Mouse (Mus musculus): ENCODE measurements around the gene Cachd1.

Cachd1 gene

DNA sequence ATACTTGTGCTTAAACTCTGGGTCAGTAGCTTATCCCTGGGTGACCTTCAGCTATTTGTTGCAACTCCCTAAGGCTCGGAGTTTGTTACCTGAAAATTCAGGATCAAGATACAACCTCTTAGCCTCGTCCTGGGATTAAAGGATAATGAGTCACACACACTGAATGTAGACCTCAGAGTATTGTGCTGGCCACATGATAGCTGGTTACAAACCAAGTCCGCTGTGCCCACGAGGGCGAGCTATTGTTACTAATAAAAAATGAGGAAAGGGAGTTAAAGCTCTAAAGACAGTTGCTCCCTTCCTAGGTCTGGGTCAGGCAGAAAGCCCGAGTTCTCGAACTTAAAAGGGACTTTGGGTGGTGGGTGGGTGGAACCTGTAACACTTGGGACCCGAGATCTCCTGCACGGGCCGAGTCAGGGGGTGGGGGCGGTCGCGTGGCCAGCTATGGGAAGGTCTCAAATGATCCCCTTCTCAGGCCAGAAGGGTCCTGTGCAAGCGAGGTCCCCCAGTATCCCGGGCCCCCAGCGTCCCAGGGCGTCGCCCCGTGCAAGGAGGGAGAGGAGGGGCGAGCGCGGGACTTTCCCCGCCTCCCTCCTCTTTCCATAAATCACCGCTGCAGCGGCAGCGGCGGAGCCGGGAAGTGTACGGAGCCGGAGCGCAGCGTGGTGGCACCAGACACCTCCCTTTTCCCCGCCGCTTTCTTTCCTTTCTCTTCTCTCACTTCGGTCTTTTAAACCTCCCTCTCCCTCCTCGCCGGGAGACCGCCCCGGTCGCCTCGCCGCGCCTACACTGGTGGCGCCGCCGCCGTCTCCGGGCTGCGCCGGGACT lies at the start of gene Cachd1:
Gene Cachd1 (plus strand): TSS at position 633 of the 828 bp plus-strand sequence.
- peak; percentile 20 for DNase-seq (ENCODE audit: low spot score)

DNA sequence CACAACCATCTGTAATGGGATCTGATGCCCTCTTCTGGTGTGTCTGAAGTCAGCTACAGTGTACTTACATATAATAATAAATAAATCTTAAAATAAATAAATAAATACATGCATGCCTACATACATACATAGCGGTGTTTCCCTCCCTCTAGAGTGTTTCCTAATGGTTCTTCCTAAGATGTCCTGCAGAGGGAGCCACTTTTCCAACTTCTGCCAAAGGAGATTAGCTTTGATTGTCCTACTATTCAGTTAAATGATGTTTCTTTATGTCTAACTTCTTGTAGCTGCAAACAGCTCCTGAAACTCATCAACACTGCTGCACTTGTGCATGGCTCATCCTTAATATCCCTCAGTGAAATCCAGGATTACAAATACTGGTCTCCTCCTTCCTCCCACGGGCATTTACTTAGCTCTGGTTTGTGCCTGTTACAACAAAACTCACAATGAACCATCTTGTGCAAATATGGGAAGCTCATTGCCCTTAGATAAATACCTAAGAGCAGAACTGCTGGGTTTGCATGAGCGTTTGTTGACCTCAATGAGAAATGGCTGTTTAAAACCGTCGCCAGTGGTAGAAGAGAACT lies 47.5 kb upstream of the Cachd1 start:
- no peak for DNase-seq (ENCODE audit: low spot score)

DNA sequence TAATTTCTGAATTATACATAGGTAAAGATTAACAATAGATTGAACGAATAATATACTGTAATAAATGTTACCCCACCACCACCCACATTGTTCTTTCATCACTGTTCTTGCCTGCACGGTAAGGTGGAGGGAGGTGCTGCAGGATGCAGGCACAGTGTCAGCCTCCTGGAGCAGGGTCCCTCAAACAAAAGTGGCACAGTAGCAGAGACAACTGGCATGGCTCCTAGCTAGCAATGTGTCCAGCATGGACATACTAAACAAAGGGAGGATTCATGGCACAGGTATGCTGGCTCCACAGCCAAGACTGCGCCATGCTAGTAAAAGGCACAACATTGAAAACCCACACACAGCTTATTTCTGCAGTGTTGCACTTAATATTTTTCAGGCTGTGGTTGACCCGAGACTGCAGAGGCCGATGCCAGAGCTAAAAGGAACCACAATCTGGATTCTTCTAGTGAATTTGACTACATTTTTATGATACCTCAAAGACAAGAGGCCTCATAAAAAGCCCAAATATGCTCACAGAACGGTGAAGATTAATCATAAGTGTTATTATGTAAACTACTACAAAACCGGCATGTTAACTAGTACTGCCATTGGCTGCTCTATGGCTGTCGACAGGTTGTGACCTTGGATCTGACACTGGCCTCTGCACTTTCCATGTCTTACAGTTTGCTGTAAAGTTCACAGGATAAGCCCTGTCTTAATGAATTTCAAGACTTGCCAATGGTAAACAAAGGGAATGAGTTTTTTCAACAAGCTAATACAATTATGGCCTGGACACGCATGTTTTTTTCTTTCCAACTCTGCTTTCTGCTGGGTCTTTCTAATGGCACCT lies 41.2 kb upstream of the Cachd1 start:
- no peak for DNase-seq (ENCODE audit: low spot score)

DNA sequence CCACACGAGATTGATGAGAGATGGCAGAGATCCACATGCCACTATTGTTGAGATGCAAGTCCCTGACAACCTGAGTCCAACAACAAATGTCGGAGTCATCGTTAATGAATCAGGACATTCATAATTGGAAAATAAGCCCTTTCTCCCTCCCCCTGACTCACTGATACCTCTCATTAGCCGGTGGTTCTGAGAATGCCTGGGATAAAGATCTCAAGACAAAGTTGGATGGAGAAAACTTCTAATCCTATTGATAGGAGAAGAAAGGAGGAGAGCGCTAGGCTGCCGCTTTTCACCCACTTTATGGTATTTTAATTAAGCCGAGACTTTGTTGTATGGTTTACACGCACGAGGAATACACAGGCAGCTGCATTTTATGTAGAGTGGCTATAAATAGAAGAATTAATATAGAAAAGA lies 40.5 kb upstream of the Cachd1 start:
- no peak for DNase-seq (ENCODE audit: low spot score)

DNA sequence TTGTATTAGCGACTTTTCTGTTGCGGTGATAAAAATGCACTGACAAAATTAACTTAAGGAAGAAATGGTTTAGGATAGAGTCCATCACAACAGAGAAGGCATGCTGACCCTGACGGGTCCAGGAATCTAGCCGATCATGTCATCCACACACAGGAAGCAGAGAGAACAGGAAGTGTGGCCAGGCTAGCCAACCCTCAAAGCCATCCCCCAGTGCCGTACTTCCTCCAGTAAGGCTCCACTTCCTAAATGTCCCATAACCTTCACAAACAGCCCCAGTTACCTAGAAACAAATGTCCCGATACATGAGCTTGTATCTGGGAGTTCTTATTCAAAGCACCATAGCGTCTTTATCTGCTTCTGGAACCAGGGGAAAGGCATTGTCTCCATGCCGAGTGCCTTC lies 32.9 kb upstream of the Cachd1 start:
- no peak for DNase-seq (ENCODE audit: low spot score)

DNA sequence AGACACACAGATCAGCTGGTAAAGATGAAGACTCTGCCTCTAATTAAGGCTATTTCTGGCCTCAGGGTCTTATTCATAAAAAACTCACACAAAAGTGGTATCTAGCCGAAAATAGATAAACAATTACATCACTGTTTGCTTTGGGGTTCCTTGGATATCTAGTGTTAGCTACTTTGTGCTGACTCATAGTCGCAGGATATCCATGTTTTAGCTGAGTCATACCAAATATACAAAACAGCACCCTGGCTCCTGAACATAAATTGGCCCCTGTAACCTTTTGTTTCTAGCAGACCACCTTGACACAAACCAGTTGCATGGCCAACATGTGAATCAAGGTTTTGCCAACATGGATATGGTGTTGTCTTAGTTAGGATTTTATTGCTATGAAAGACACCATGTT lies 24.2 kb upstream of the Cachd1 start:
- DNase-seq (ENCODE audit: low spot score): no peak

DNA sequence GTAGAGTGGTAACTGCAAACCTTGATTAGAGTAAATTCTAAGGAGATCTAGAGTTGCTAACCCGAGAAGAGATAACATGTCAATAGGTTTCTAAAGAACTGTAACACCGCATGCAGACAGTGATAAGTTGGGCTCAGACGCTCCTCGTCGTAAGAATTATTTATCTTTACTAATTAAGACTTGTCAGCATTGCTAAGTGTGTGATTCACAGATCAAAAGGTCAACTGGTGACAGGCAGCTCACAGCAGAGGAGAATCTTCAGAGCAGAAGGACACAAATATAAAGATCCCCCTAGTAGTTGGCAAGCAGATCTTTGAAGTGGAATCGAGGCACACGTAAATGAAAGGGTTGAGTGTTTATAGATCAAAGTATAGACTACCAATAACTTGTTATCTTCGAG lies 20.8 kb upstream of the Cachd1 start:
- no peak for DNase-seq (ENCODE audit: low spot score)

DNA sequence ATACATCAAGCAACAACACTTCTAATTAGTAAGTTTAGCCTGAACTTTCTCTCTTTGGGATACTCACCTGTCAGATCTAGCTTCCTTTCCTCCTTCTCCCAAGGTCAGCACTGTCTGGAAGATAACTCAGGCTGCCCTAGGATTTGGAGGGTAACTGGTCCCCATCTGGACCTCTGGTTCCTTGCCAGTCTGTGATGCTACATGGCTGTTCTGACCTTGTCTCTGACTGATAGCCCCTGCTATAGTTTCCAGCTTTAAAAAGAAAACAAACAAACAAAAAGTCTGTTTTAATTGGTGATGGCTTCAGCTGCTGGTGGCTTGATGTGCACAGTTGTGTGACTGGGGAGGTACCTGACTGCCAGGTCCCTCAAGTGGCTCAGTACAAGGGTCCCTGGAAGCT lies 20.0 kb upstream of the Cachd1 start:
- no peak for DNase-seq (ENCODE audit: low spot score)

DNA sequence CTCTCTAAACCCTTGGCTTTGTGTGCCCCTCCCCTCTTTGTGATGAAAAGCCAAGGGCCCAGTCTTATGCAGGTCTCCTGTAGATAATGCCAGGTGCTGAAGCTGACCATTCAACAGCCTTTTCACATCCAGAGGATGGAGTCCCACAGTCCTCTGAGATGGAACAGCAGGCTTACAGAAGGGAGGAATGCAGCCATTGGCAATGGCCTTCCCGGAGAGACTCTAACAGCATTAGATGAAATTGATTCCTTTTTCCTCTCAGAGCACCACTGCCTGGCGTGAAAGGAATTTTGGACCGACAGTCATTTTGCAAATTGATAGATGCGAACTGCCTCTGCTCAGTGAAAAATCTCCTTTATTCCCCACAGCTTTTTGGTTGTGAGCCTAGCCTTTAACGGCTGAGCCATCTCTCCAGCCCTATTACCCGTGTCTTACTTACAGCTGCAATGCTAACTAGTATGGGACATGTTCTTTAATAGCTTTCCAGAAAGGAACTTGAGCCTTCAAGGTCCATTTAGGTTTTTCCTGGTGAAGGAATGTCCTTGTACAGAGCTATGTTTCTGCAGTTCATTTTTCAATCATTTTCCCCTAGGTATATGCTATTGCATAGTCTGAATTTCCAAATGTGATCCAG lies 18.1 kb upstream of the Cachd1 start:
- no peak for DNase-seq (ENCODE audit: low spot score)

DNA sequence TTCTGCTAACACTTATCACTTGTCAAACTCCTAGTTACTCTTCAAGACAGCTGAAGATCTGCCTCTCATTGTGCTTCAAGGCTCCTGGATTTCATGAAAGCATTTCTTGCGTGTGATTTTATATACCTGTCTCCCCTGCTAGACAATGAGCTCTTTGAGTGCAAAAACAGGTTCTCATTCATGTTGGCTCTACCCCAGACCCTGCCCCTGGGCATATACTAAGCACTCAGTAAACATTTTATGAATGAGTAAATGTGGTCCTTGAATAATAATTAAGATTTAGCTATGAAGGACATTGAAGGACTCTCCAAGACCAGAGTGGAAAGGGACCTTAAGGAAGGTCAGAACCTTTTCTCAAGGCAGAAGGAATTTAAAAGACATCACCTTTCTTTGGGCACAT lies 16.9 kb upstream of the Cachd1 start:
- DNase-seq (ENCODE audit: low spot score): no peak

DNA sequence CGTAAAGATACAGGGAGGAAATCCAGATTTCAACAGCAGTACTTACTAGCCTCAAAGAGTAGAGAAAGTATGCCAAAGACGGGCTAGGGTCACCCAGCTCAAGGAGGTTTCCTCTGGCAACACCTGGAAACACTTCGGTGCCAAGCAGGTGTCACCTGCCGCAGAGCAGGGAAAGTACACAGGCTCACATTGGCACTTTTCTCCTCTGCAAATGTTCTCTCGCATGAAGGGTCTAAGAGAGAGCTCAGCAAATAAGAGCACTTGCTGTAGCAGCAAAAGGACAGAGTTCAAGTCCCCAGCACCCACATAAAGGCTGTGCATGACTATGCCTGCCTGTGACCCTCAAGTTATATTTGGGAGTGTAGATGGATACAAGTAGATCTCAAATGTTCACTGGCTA lies 16.1 kb upstream of the Cachd1 start:
- DNase-seq (ENCODE audit: low spot score): no peak

DNA sequence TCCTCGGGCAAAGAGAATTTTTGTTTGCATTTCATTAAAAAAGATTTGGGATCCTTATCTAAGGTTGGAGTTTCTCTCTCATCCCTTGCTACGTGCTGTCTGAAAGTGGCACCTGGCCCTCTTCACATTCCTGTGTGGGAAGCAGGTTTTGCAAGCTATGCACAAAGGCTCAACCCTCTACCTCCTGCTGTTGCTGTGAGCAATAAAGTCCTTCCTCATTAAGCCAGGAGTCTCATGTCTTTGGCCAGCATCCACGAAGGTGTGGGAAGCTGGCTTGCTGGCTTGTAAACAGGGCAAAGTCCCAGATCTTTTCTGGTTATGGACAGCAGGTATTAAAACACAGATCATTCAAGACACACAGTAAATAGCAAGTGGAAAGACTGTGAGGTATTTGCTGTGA lies 7.9 kb upstream of the Cachd1 start:
- DNase-seq (ENCODE audit: low spot score): no peak

DNA sequence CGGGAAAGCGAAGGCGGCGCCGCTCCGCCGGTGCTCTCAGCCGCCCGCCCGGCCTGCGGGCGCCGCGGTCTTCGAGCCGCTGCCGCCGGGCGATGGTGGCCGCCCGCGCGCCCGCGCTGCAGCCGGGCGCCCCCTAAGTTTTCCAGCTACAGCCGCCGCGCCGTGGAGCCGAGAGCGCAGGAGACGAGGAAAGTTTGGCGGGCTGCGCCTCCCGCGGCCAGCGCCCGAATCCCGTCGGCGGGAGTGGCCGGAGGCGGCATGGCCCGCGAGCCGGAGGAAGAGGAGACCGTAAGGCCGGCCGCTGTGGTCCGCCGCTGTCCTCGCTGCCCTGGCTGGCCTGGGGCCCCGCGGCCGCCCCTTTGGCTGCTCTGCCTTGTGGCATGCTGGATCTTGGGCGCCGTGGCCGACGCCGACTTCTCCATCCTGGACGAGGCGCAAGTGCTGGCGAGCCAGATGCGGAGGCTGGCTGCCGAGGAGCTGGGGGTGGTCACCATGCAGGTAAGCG lies 448 bp downstream of the Cachd1 start:
- no peak for DNase-seq (ENCODE audit: low spot score)

DNA sequence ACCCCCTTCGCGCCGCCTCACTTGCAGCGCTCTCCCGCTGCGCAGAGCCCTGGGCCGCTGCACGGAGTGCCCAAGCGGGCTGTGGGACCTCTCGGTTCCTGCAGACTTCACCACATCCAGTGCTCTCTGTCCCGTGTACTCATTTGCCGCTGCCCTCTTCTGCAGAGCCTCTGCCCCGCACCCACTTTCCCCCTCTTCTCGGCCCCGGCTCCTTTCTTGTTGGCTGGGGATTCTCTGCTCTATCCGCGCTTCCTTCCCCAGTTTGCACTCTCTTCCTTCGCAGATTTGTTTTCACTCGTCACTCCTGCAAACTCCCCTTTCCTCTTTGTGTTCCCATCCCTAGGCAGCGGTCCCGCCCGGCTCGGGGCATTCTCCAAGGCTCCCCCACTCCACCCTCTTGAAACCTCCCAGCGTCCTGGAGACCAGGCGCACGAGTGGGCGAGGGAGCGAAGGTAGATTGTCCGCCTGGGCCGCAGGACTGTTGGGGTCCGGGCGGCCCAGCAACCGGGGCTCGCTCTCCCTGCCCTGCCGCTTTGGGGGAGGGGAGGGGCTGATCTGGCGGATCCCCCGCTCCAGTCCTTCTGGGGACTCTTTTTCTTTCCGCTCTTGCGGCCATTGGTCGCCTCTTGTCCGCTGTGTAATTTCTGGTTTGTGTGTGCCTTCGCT lies 1.0 kb downstream of the Cachd1 start:
- DNase-seq (ENCODE audit: low spot score): no peak

DNA sequence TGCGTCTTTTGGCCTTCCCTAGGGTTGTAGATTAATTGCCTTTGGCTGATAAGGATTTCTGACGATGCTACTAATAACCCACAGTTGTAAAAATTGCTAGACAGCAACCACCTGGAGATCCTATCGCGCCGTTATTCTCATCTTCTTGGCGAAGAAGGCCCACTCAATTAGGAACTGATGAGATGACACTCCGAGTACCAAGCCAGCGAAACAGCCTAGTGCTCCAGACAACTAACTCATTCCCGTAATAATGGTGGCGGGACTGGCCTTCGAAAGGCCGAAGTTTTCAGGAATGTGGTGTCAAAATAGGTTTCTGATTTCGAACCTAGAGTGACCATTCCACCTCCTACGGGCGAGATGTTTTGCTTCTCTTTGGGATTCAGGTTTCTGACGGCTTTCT lies 1.6 kb downstream of the Cachd1 start:
- DNase-seq (ENCODE audit: low spot score): no peak

DNA sequence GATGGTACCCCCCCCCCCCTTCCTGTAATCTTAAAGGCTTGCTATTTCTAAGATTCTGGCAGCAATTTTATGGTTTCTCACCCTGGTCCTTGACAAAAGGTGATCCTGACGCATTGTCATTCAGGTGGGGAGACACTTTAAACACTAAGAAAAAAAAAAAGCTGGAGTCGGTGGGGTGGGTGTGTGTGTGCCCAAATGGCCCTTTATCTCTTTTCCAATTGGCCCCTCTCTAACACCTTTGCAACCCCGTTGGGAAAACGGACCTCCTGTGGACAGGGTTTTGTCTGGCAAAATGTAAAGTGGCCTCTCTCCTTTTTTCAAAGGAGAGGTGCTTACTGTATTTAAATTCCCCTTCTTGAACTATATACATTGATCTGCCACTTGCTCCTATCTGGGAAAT lies 2.5 kb downstream of the Cachd1 start:
- no peak for DNase-seq (ENCODE audit: low spot score)

DNA sequence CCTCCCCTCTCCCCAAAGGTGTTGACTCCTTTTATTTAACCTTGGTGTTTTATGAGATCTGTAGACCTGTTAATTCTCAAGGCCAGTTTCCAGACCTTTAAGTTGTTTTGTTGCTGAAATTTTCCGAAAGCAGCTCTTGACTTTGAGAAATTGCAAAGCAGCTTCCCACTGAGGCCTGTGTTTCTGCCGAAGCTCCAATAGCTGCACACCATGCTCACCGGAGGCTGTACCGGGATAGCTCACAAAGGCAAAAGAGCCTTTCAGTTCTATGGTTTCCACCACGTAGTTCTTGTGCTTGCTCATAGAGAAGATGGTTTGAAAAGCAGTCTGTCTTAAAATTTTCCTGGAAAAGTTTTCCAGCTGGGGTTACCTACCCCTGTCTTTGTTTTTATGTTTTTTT lies 3.2 kb downstream of the Cachd1 start:
- no peak for DNase-seq (ENCODE audit: low spot score)

DNA sequence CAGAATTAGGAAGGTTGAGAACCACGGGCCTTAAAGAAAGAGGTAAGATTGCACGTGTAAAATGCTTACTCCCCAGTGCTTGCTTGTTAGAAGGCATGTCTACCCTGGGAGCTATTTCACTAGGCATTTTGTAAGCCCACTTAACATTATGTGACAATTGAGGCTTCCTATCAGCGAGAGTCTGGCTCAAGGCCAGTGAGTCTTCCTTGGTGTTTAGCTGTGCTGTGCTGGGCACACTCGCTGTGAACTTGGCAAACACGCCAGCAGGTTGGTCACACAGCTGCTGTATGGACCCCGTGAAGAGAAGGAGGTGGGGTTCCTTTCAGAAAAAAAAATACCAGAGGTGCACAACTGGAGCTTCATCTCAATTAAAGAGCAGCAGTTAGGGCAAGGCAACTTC lies 4.4 kb downstream of the Cachd1 start:
- DNase-seq (ENCODE audit: low spot score): no peak

DNA sequence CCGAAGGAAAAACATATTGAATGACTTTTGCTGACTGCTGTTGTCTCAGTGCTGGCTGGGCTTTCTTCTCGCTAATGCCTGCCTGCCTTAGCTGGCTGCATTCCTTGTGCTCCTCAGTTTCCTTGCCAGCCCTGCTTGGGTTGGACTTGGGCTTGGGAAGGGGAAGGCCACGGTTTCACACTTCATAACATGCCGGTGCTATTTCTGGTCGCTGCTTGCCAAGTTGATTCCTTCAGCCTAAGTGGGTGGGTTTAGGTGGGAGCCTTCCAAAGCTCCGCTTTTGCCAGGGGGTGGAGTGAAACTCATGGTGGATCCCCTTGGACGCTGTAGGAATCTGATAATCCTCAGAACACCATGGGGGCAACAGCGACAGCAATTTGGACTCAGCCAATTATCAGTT lies 5.9 kb downstream of the Cachd1 start:
- DNase-seq (ENCODE audit: low spot score): peak; percentile 18

DNA sequence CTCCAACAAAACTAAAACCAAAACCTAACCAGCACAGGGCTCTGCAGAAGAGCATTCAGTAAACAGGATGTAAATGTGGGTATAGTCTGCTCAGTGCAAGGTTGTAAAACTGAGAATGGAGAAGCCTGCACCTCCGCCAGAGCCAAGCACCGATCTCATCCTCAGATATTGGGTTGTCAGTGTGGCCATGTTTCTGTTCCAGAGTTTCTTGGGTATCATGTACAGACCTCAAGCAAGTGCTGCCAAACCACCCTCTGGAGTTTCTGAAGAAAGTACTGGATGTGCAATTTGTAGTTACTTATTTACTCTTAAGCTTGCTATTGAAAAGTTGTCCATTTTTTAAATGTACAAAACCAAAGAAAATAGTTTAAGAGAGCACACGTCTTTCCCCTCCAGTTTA lies 6.4 kb downstream of the Cachd1 start:
- no peak for DNase-seq (ENCODE audit: low spot score)

DNA sequence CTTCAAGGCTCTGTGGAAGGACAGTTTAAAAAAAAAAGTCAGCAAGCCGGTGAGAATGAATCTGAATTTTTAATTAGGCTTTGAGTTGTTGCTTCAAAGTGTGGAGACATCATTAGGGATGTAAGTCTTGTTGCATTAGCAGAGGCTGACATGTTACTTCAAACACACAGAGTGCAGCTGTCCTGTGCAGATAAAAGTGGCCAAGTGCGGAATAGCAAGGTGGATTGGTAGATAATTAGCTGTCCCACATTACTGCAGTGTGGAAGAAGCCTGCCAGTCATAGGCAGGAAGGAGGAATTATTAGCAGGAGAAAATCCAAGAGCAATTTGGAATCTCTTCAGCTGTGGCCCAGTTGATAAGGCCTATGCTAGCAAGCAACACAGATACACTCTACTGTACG lies 10.7 kb downstream of the Cachd1 start:
- DNase-seq (ENCODE audit: low spot score): no peak

DNA sequence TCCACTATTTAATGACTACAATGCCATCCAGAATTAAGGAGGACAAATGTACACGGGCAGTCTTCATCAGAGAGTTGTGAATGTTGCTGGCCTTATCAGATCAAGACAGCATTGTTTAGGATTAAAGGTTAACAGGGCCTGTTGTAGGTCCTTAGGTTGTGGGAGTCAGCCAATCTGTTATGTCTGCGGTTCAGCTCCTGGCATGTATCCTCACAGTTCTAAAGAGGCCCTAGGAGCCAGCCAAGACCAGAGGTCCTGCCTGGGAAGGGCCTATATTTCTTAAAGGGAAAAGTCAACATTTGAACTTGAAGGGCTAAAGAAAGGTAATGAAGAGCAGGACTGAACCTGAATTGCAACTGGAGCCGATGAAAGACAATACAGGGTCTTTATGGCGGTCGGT lies 13.7 kb downstream of the Cachd1 start:
- DNase-seq (ENCODE audit: low spot score): no peak
